Mouse (Mus musculus): ENCODE results near the gene Rnf157. TPM values are rescaled to one million over a fixed set of nuclear protein-coding genes. Genes with fewer than 3 reads are reported as not detected.
"Not testable (repeated sequence)": the region's sequence is repeated elsewhere in the genome, so short reads cannot be mapped to it uniquely, and the experiment has no call there.

Gene Rnf157
- polyA plus RNA-seq, 1 experiment = 23.2 TPM

- Histone ChIP-seq H3K4me3 (ENCODE audit: insufficient read depth, low read length) (no peak overlapping the region), H3K27ac (ENCODE audit: insufficient read depth, low read length) (no peak overlapping the region), H3K4me1 (ENCODE audit: control insufficient read depth, insufficient read depth, low read length) (peaks cover 12% of the 10 kb centered on the region)
- TF ChIP-seq POLR2A (IDR thresholded peaks at IDR 0.05; ENCODE audit: low read depth, low read length) (no peak), CTCF (IDR thresholded peaks at IDR 0.05; ENCODE audit: borderline replicate concordance, insufficient read depth, low read length) (no peak)
Measured at GRCm38 (mm10) chr11:116421102-116421501, 8.3 kb upstream of the Rnf157 start.

- H3K4me3 ChIP-seq (ENCODE audit: insufficient read depth, low read length) = no peak overlapping the region
- TF ChIP-seq POLR2A (IDR thresholded peaks at IDR 0.05; ENCODE audit: low read depth, low read length) = no peak
- TF ChIP-seq CTCF (IDR thresholded peaks at IDR 0.05; ENCODE audit: borderline replicate concordance, insufficient read depth, low read length) = no peak
- peak overlapping the region; percentile 24; the same call in 1 of the 2 replicates for H3K27ac ChIP-seq (ENCODE audit: insufficient read depth, low read length)
- peaks cover 12% of the 10 kb centered on the region for H3K4me1 ChIP-seq (ENCODE audit: control insufficient read depth, insufficient read depth, low read length)
Measured at GRCm38 (mm10) chr11:116418841-116419462, 6.1 kb upstream of the Rnf157 start.

GRCm38 (mm10) chr11:116418194-116418840, 5.5 kb upstream of the Rnf157 start:
- Histone ChIP-seq H3K27ac (ENCODE audit: insufficient read depth, low read length) (peak overlapping the region; percentile 24; the same call in 1 of the 2 replicates), H3K4me1 (ENCODE audit: control insufficient read depth, insufficient read depth, low read length) (peaks cover 12% of the 10 kb centered on the region), H3K4me3 (ENCODE audit: insufficient read depth, low read length) (no peak overlapping the region)
- TF ChIP-seq POLR2A (IDR thresholded peaks at IDR 0.05; ENCODE audit: low read depth, low read length) (no peak), CTCF (IDR thresholded peaks at IDR 0.05; ENCODE audit: borderline replicate concordance, insufficient read depth, low read length) (no peak)

- no peak overlapping the region for H3K27ac ChIP-seq (ENCODE audit: insufficient read depth, low read length)
Measured at GRCm38 (mm10) chr11:116417054-116417453, 4.2 kb upstream of the Rnf157 start.

GRCm38 (mm10) chr11:116416196-116416943, 3.5 kb upstream of the Rnf157 start:
- Histone ChIP-seq H3K4me3 (ENCODE audit: insufficient read depth, low read length) (no peak overlapping the region), H3K27ac (ENCODE audit: insufficient read depth, low read length) (peak overlapping the region; percentile 7; the same call in 1 of the 2 replicates), H3K4me1 (ENCODE audit: control insufficient read depth, insufficient read depth, low read length) (peaks cover 12% of the 10 kb centered on the region)
- TF ChIP-seq POLR2A (IDR thresholded peaks at IDR 0.05; ENCODE audit: low read depth, low read length) = no peak
- TF ChIP-seq CTCF (IDR thresholded peaks at IDR 0.05; ENCODE audit: borderline replicate concordance, insufficient read depth, low read length) = no peak

More at GRCm38 (mm10) chr11:116417054-116417453, 4.2 kb upstream of the Rnf157 start:
- H3K4me3 ChIP-seq (ENCODE audit: insufficient read depth, low read length) = no peak overlapping the region
- peaks cover 12% of the 10 kb centered on the region for H3K4me1 ChIP-seq (ENCODE audit: control insufficient read depth, insufficient read depth, low read length)
- TF ChIP-seq CTCF (IDR thresholded peaks at IDR 0.05; ENCODE audit: borderline replicate concordance, insufficient read depth, low read length) = no peak

- Histone ChIP-seq H3K4me3 (ENCODE audit: insufficient read depth, low read length) (no peak overlapping the region; the same call in 1 of the 2 replicates), H3K4me1 (ENCODE audit: control insufficient read depth, insufficient read depth, low read length) (peaks cover 9% of the 10 kb centered on the region), H3K27ac (ENCODE audit: insufficient read depth, low read length) (no peak overlapping the region)
- TF ChIP-seq POLR2A (IDR thresholded peaks at IDR 0.05; ENCODE audit: low read depth, low read length) (no peak), CTCF (IDR thresholded peaks at IDR 0.05; ENCODE audit: borderline replicate concordance, insufficient read depth, low read length) (no peak)
Measured at GRCm38 (mm10) chr11:116413631-116414022, 795 bp upstream of the Rnf157 start.

GRCm38 (mm10) chr11:116412028-116412827, 604 bp downstream of the Rnf157 start:
- TF ChIP-seq CTCF (IDR thresholded peaks at IDR 0.05; ENCODE audit: borderline replicate concordance, insufficient read depth, low read length) (no peak), POLR2A (IDR thresholded peaks at IDR 0.05; ENCODE audit: low read depth, low read length) (no peak)

GRCm38 (mm10) chr11:116411582-116411981, 1.2 kb downstream of the Rnf157 start:
- Histone ChIP-seq H3K27ac (ENCODE audit: insufficient read depth, low read length) (no peak overlapping the region), H3K4me1 (ENCODE audit: control insufficient read depth, insufficient read depth, low read length) (peaks cover 2% of the 10 kb centered on the region), H3K4me3 (ENCODE audit: insufficient read depth, low read length) (peak overlapping the region; percentile 69)
- TF ChIP-seq POLR2A (IDR thresholded peaks at IDR 0.05; ENCODE audit: low read depth, low read length) (no peak), CTCF (IDR thresholded peaks at IDR 0.05; ENCODE audit: borderline replicate concordance, insufficient read depth, low read length) (no peak)

More at GRCm38 (mm10) chr11:116412028-116412827, 604 bp downstream of the Rnf157 start:
- no peak overlapping the region for H3K27ac ChIP-seq (ENCODE audit: insufficient read depth, low read length)
- peak overlapping the region; percentile 69 for H3K4me3 ChIP-seq (ENCODE audit: insufficient read depth, low read length)
- H3K4me1 ChIP-seq (ENCODE audit: control insufficient read depth, insufficient read depth, low read length) = peaks cover 3% of the 10 kb centered on the region

- H3K4me1 ChIP-seq (ENCODE audit: control insufficient read depth, insufficient read depth, low read length); H3K27ac ChIP-seq (ENCODE audit: insufficient read depth, low read length); H3K4me3 ChIP-seq (ENCODE audit: insufficient read depth, low read length): not testable (repeated sequence)
Measured at GRCm38 (mm10) chr11:116410415-116410814, 2.4 kb downstream of the Rnf157 start.
